Mouse (Mus musculus) embryonic fibroblast, embryonic 13.5 days (primary cell): ENCODE data around the gene Phyh.

Experiments
- CTCF ChIP-seq: IDR thresholded peaks from 2 replicates; pipeline ENCODE4 v1.5.1; 2011; ENCODE audit warnings: mild to moderate bottlenecking, control low read depth, low read length, moderate library complexity, borderline replicate concordance; ENCODE audit not compliant: insufficient read depth
- POLR2A ChIP-seq: IDR thresholded peaks from 2 replicates; pipeline ENCODE4 v1.6.1; 2011; ENCODE audit warnings: low read depth, mild to moderate bottlenecking, control low read depth, low read length, moderate library complexity

DNA sequence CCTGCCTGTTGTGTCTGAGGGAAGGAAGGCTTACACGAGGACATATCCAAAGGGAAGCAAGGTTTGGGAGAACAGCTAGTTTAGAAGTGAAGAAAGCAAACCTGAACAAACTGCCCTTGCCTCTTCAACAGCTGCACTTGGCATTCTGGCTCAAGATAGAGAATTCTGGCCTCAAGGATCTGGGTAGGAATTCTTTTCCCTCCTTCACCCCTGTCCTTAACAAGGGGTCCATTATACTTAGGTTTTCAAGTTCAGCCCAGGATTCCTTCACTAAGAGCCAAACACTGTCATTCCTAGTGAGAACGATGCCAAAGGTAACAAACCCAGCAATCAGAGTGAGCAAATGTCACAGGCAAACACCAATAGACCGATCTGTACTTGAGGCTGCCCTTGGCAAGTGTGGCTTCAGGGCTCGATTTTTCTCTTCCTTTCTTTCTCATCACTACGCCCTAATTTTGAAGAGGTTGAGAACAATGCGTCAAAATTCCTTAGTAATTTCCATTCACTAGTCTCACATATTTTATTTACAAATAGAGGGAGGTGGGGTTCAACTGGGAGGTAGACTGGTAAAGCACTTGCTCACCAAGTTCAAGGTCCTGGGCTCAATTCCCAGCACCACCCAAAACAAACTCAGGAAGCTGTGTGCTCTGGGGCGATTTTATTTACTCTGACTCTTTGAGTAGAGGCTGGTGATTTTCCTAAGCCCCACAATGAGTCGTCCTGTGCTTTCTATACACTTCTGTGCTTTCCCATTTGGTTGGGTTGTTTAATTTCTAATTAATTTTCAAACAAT is 68.8 kb downstream of the Phyh start:
- TF ChIP-seq POLR2A = no peak
- no peak for TF ChIP-seq CTCF
